Mouse (Mus musculus) spleen, adult 2 months (tissue): ENCODE measurements around the gene Fhdc1. TPM values are rescaled to one million over a fixed set of nuclear protein-coding genes. Genes with fewer than 3 reads are reported as not detected.

Experiments
- DNase-seq, 2 experiments: peaks; one replicate each; pipeline versions ENCODE4 v3.0.0 to v3.0.0-alpha.2; 2012 to 2021; ENCODE audit warnings: low spot score in 2 of 2, low read depth in 1 of 2
- H3K27ac ChIP-seq: fragments of 200-500 bp; 2 replicates; pipeline ENCODE4 v1.5.1; 2012; ENCODE audit warnings: low read length, inconsistent platforms; ENCODE audit not compliant: insufficient read depth
- H3K27me3 ChIP-seq: fragments of 200-500 bp; 2 replicates; pipeline ENCODE4 v1.6.1; 2012; ENCODE audit warnings: mild to moderate bottlenecking, moderate library complexity, low read length, inconsistent platforms; ENCODE audit not compliant: control insufficient read depth, insufficient read depth
- H3K36me3 ChIP-seq: fragments of 200-500 bp; 2 replicates; pipeline ENCODE4 v1.6.1; 2012; ENCODE audit warnings: mild to moderate bottlenecking, low read length, inconsistent platforms; ENCODE audit not compliant: control insufficient read depth, insufficient read depth
- H3K4me1 ChIP-seq: fragments of 200-500 bp; 2 replicates; pipeline ENCODE4 v1.6.1; 2011; ENCODE audit warnings: inconsistent platforms; ENCODE audit not compliant: control insufficient read depth, insufficient read depth, insufficient read length
- H3K4me3 ChIP-seq: fragments of 200-500 bp; 2 replicates; pipeline ENCODE4 v1.5.1; 2011; ENCODE audit warnings: mild to moderate bottlenecking, inconsistent platforms; ENCODE audit not compliant: insufficient read depth, insufficient read length; ENCODE audit errors: extremely low read depth
- CTCF ChIP-seq: fragments of 200-500 bp; IDR thresholded peaks from 2 replicates; pipeline ENCODE4 v1.5.1; 2011; ENCODE audit warnings: mild to moderate bottlenecking, inconsistent platforms; ENCODE audit not compliant: insufficient read depth, insufficient read length, insufficient replicate concordance; ENCODE audit errors: extremely low read depth
- POLR2A ChIP-seq: fragments of 200-500 bp; IDR thresholded peaks from 2 replicates; pipeline ENCODE4 v1.6.1; 2011; ENCODE audit warnings: low read depth, low read length, inconsistent platforms
- WGBS: fragments of 180-500 bp; shearing (Covaris S2); methylation state at CpG from one replicate; pipeline ENCODE4 v1.1.7; 2018; 5-methylcytosine and 5-hydroxymethylcytosine counted together
- polyA plus RNA-seq: library from polyadenylated mRNA; depleted of rRNA; stranded (reverse); fragments of >200 nt; gene quantifications from 2 replicates; pipeline ENCODE4 v1.2.3, GENCODE M21; 2012

The Fhdc1 gene
- polyA plus RNA-seq, 1 experiment, result 8.3 TPM

- no peak overlapping the region for H3K27ac ChIP-seq
- no peaks in the 10 kb centered on the region for H3K27me3 ChIP-seq
- H3K4me1 ChIP-seq, result no peaks in the 10 kb centered on the region
- no peak overlapping the region for H3K4me3 ChIP-seq
- H3K36me3 ChIP-seq, result no peaks in the 10 kb centered on the region
- DNase-seq, result no peak
- TF ChIP-seq CTCF (no peak), POLR2A (no peak)
- whole genome bisulfite sequencing, result 73% methylated on average over 11 of the region's 11 CpGs
These were observed 44.8 kb downstream of the Fhdc1 start for GRCm38 (mm10) chr3:84435288-84436043.

GRCm38 (mm10) chr3:84432797-84433445 lies 47.3 kb downstream of the Fhdc1 start:
- H3K4me3 ChIP-seq, result no peak overlapping the region
- H3K36me3 ChIP-seq, result no peaks in the 10 kb centered on the region
- no peaks in the 10 kb centered on the region for H3K4me1 ChIP-seq
- H3K27ac ChIP-seq, result no peak overlapping the region
- no peaks in the 10 kb centered on the region for H3K27me3 ChIP-seq
- DNase-seq, result no peak
- TF ChIP-seq CTCF (no peak), POLR2A (no peak)
- WGBS, result 93% methylated on average over 10 of the region's 10 CpGs

GRCm38 (mm10) chr3:84431257-84431656 lies 49.0 kb downstream of the Fhdc1 start:
- Histone ChIP-seq H3K4me1 (no peaks in the 10 kb centered on the region), H3K27me3 (no peaks in the 10 kb centered on the region), H3K36me3 (no peaks in the 10 kb centered on the region), H3K4me3 (no peak overlapping the region), H3K27ac (no peak overlapping the region)
- WGBS, result 79% methylated on average over 5 of the region's 5 CpGs
- no peak for DNase-seq
- TF ChIP-seq CTCF (no peak), POLR2A (no peak)

- H3K27me3 ChIP-seq, result no peaks in the 10 kb centered on the region
- H3K4me3 ChIP-seq, result no peak overlapping the region
- no peak for DNase-seq
- 26% methylated on average over 2 of the region's 2 CpGs for WGBS
- H3K36me3 ChIP-seq, result no peaks in the 10 kb centered on the region
- TF ChIP-seq CTCF (no peak), POLR2A (no peak)
- no peaks in the 10 kb centered on the region for H3K4me1 ChIP-seq
- H3K27ac ChIP-seq, result no peak overlapping the region
These were observed 50.1 kb downstream of the Fhdc1 start for GRCm38 (mm10) chr3:84430152-84430551.

GRCm38 (mm10) chr3:84428994-84429725 lies 51.1 kb downstream of the Fhdc1 start:
- no peak for DNase-seq
- Histone ChIP-seq H3K27me3 (no peaks in the 10 kb centered on the region), H3K4me1 (no peaks in the 10 kb centered on the region), H3K27ac (no peak overlapping the region), H3K4me3 (no peak overlapping the region), H3K36me3 (no peaks in the 10 kb centered on the region)
- TF ChIP-seq CTCF, result no peak
- no peak for TF ChIP-seq POLR2A
- WGBS, result 87% methylated on average over 12 of the region's 12 CpGs

GRCm38 (mm10) chr3:84427779-84428178 lies 52.5 kb downstream of the Fhdc1 start:
- no peak for DNase-seq
- Histone ChIP-seq H3K27ac (no peak overlapping the region), H3K27me3 (no peaks in the 10 kb centered on the region), H3K4me1 (no peaks in the 10 kb centered on the region), H3K36me3 (no peaks in the 10 kb centered on the region), H3K4me3 (no peak overlapping the region)
- TF ChIP-seq POLR2A, result no peak
- TF ChIP-seq CTCF, result no peak
- 59% methylated on average over 5 of the region's 5 CpGs for WGBS
